Mouse (Mus musculus) heart, postnatal 0 days (tissue): ENCODE measurements around the gene Rsph3a. TPM values are rescaled to one million over a fixed set of nuclear protein-coding genes. Genes with fewer than 3 reads are reported as not detected.
"Not testable (repeated sequence)": the region's sequence is repeated elsewhere in the genome, so short reads cannot be mapped to it uniquely, and the experiment has no call there.

Source experiments
- ATAC-seq: fragments of 200-750 bp; cut with Nextera tagmentation; 2 replicates; pipeline ENCODE4 v1.8.0; 2017; ENCODE audit warnings: low read depth, moderate number of reproducible peaks, moderate library complexity; ENCODE audit not compliant: insufficient read depth
- DNase-seq: peaks from one replicate; pipeline ENCODE4 v3.0.0-alpha.2; 2016; ENCODE audit warnings: low spot score
- H3K27ac ChIP-seq: fragments of 300-500 bp; sonication (generic); 2 replicates; pipeline ENCODE4 v1.5.1; 2014; ENCODE audit warnings: low read depth, mild to moderate bottlenecking
- H3K27me3 ChIP-seq: fragments of 300-500 bp; sonication (generic); 2 replicates; pipeline ENCODE4 v1.6.1; 2014; ENCODE audit warnings: low read length, mixed read lengths; ENCODE audit not compliant: control insufficient read depth, insufficient read depth
- H3K36me3 ChIP-seq: fragments of 300-500 bp; sonication (generic); replicated peaks from 2 replicates; pipeline ENCODE4 v1.6.1; 2014; ENCODE audit warnings: low read length, mixed read lengths; ENCODE audit not compliant: control insufficient read depth, insufficient read depth
- H3K4me1 ChIP-seq: fragments of 300-500 bp; sonication (generic); 2 replicates; pipeline ENCODE4 v1.6.1; 2014; ENCODE audit warnings: antibody characterized with exemption; ENCODE audit not compliant: control insufficient read depth, insufficient read depth
- H3K4me2 ChIP-seq: fragments of 300-500 bp; sonication (generic); 2 replicates; pipeline ENCODE4 v1.6.1; 2014; ENCODE audit warnings: low read depth, mild to moderate bottlenecking, low read length, moderate library complexity
- H3K4me3 ChIP-seq: fragments of 300-500 bp; sonication (generic); 2 replicates; pipeline ENCODE4 v1.5.1; 2014; ENCODE audit warnings: low read depth, low read length
- H3K9ac ChIP-seq: fragments of 300-500 bp; sonication (generic); replicated peaks from 2 replicates; pipeline ENCODE4 v1.6.1; 2014; ENCODE audit warnings: low read depth, low read length, mixed read lengths
- H3K9me3 ChIP-seq: fragments of 300-500 bp; sonication (generic); replicated peaks from 2 replicates; pipeline ENCODE4 v1.6.1; 2016; ENCODE audit warnings: low read length; ENCODE audit not compliant: control insufficient read depth
- CTCF ChIP-seq: IDR thresholded peaks from 2 replicates; pipeline ENCODE4 v1.5.1; 2016; ENCODE audit warnings: antibody characterized with exemption, control low read depth, low read depth
- EP300 ChIP-seq: IDR thresholded peaks from 2 replicates; pipeline ENCODE4 v1.6.1; 2016; ENCODE audit warnings: antibody characterized with exemption, low read depth
- WGBS: fragments of 180-500 bp; shearing (Covaris S2); extraction: QIAGEN DNeasy Blood & Tissue Kit; methylation state at CpG from one replicate; pipeline ENCODE4 v1.1.7; 2014; 5-methylcytosine and 5-hydroxymethylcytosine counted together
- polyA plus RNA-seq: library from polyadenylated mRNA; unstranded; fragments of >200 nt; fragmentation: Nextera tagmentation; extraction: Ambion mirVana; gene quantifications from 2 replicates; pipeline ENCODE4 v1.2.1, GENCODE M21; 2015
- total RNA-seq: library from RNA; depleted of rRNA; stranded (reverse); fragments of >200 nt; gene quantifications from 2 replicates; pipeline ENCODE4 v1.2.3, GENCODE M21; 2014; ENCODE audit warnings: low replicate concordance; rRNA removed

Gene Rsph3a
- total RNA-seq (42.6 and 57.2 TPM in 2 replicates), polyA plus RNA-seq (76.5 and 82.9 TPM in 2 replicates)

- Histone ChIP-seq H3K9ac (peak within 1 kb of the TSS; percentile 68), H3K27ac (peak within 1 kb of the TSS; percentile 97), H3K4me3 (peak within 1 kb of the TSS; percentile 57), H3K4me2 (peak within 1 kb of the TSS; percentile 65)
- H3K36me3 ChIP-seq, H3K4me1 ChIP-seq, H3K9me3 ChIP-seq, H3K27me3 ChIP-seq: not testable (repeated sequence)
- WGBS, result 3% methylated on average over 56 of the region's 58 CpGs
- ATAC-seq, result peak; percentile 97
- TF ChIP-seq EP300, result peak; percentile 68; the same call in 1 of the 2 replicates
- DNase-seq, result peak; percentile 80
These were observed at the start of gene Rsph3a for GRCm38 (mm10) chr17:7945117-7946052. Rsph3a (plus strand) TSS chr17:7945614.

- H3K4me1 ChIP-seq, result no peaks in the 10 kb centered on the region
- H3K9me3 ChIP-seq, result no peaks in the 10 kb centered on the region
- WGBS, result 63% methylated on average over 10 of the region's 10 CpGs
- no peaks in the 10 kb centered on the region for H3K27me3 ChIP-seq
- TF ChIP-seq CTCF (no peak), EP300 (no peak)
- H3K9ac ChIP-seq, result no peak overlapping the region
- no peak for ATAC-seq
- no peak overlapping the region for H3K27ac ChIP-seq
- H3K4me2 ChIP-seq, result no peak overlapping the region
- no peak for DNase-seq
- H3K36me3 ChIP-seq, result no peaks in the 10 kb centered on the region
- no peak overlapping the region for H3K4me3 ChIP-seq
These were observed 49.3 kb upstream of the Rsph3a start for GRCm38 (mm10) chr17:7896047-7896635.

- H3K9me3 ChIP-seq, result no peaks in the 10 kb centered on the region
- WGBS, result 65% methylated on average over 11 of the region's 11 CpGs
- peak overlapping the region; percentile 25 for H3K4me2 ChIP-seq
- no peaks in the 10 kb centered on the region for H3K27me3 ChIP-seq
- no peak overlapping the region for H3K9ac ChIP-seq
- no peak for DNase-seq
- no peak overlapping the region for H3K27ac ChIP-seq
- TF ChIP-seq CTCF, result no peak
- no peaks in the 10 kb centered on the region for H3K4me1 ChIP-seq
- no peak for ATAC-seq
- no peaks in the 10 kb centered on the region for H3K36me3 ChIP-seq
- H3K4me3 ChIP-seq, result peak overlapping the region; percentile 19; the same call in 1 of the 2 replicates
These were observed 48.3 kb upstream of the Rsph3a start for GRCm38 (mm10) chr17:7897120-7897519.

GRCm38 (mm10) chr17:7897756-7898155 is 47.7 kb upstream of the Rsph3a start:
- no peaks in the 10 kb centered on the region for H3K4me1 ChIP-seq
- no peaks in the 10 kb centered on the region for H3K9me3 ChIP-seq
- DNase-seq (no peak), ATAC-seq (no peak)
- H3K36me3 ChIP-seq, result no peaks in the 10 kb centered on the region
- H3K27me3 ChIP-seq, result no peaks in the 10 kb centered on the region
- no peak overlapping the region for H3K4me3 ChIP-seq
- H3K4me2 ChIP-seq, result no peak overlapping the region
- TF ChIP-seq CTCF (no peak), EP300 (no peak)
- H3K27ac ChIP-seq, result no peak overlapping the region
- WGBS, result 84% methylated on average over 4 of the region's 4 CpGs
- no peak overlapping the region for H3K9ac ChIP-seq

GRCm38 (mm10) chr17:7899233-7899632 is 46.2 kb upstream of the Rsph3a start:
- no peaks in the 10 kb centered on the region for H3K4me1 ChIP-seq
- H3K4me2 ChIP-seq, result no peak overlapping the region
- WGBS, result 67% methylated on average over 6 of the region's 6 CpGs
- no peak overlapping the region for H3K27ac ChIP-seq
- H3K9me3 ChIP-seq, result no peaks in the 10 kb centered on the region
- no peak for ATAC-seq
- H3K27me3 ChIP-seq, result no peaks in the 10 kb centered on the region
- TF ChIP-seq EP300, result no peak
- TF ChIP-seq CTCF, result no peak
- no peak overlapping the region for H3K9ac ChIP-seq
- H3K4me3 ChIP-seq, result no peak overlapping the region
- no peaks in the 10 kb centered on the region for H3K36me3 ChIP-seq
- no peak for DNase-seq
